Mouse (Mus musculus) 3134 (cell line): Measurements from ENCODE around the gene Tspan14.
A peak's percentile ranks its signal among the peaks of the same experiment; 100 is the strongest.

Experiments
- DNase-seq: peaks from one replicate; pipeline ENCODE4 v3.0.0-alpha.2; 2011; ENCODE audit warnings: low spot score; ENCODE audit not compliant: insufficient read length; ENCODE audit errors: extremely low read depth

Gene Tspan14

GRCm38 (mm10) chr14:40924378-40925113, 42.1 kb downstream of the Tspan14 start:
- no peak for DNase-seq

GRCm38 (mm10) chr14:40921241-40921640, 45.4 kb downstream of the Tspan14 start:
- DNase-seq, result no peak

- DNase-seq, result no peak
Measured at GRCm38 (mm10) chr14:40919521-40919920, 47.1 kb downstream of the Tspan14 start.

GRCm38 (mm10) chr14:40918477-40918876, 48.1 kb downstream of the Tspan14 start:
- no peak for DNase-seq

GRCm38 (mm10) chr14:40917632-40918031, 49.0 kb downstream of the Tspan14 start:
- peak; percentile 19 for DNase-seq

- no peak for DNase-seq
Measured at GRCm38 (mm10) chr14:40916667-40917066, 49.9 kb downstream of the Tspan14 start.

GRCm38 (mm10) chr14:40915838-40916237, 50.8 kb downstream of the Tspan14 start:
- DNase-seq, result no peak

- no peak for DNase-seq
Measured at GRCm38 (mm10) chr14:40914701-40915100, 51.9 kb downstream of the Tspan14 start.

- no peak for DNase-seq
Measured at GRCm38 (mm10) chr14:40913709-40914108, 52.9 kb downstream of the Tspan14 start.

- DNase-seq, result no peak
Measured at GRCm38 (mm10) chr14:40911529-40911928, 55.1 kb downstream of the Tspan14 start.

- DNase-seq, result no peak
Measured at GRCm38 (mm10) chr14:40908763-40909162, 57.8 kb downstream of the Tspan14 start.

GRCm38 (mm10) chr14:40906770-40907169, 59.8 kb downstream of the Tspan14 start:
- no peak for DNase-seq

- no peak for DNase-seq
Measured at GRCm38 (mm10) chr14:40905813-40906212, 60.8 kb downstream of the Tspan14 start.

GRCm38 (mm10) chr14:40902307-40903055, 64.1 kb downstream of the Tspan14 start:
- DNase-seq, result no peak

- no peak for DNase-seq
Measured at GRCm38 (mm10) chr14:40900267-40900666, 66.3 kb downstream of the Tspan14 start.

GRCm38 (mm10) chr14:40897916-40898315, 68.7 kb downstream of the Tspan14 start:
- DNase-seq, result no peak

- no peak for DNase-seq
Measured at GRCm38 (mm10) chr14:40895681-40896080, 70.9 kb downstream of the Tspan14 start.

- DNase-seq, result peak; percentile 59
Measured at GRCm38 (mm10) chr14:40894576-40895247, 71.9 kb downstream of the Tspan14 start.

GRCm38 (mm10) chr14:40893884-40894283, 72.7 kb downstream of the Tspan14 start:
- DNase-seq, result no peak

GRCm38 (mm10) chr14:40893196-40893595, 73.4 kb downstream of the Tspan14 start, which contains the start of gene Sh2d4b:
Gene Sh2d4b, minus strand, starts transcription at chr14:40893266.
- no peak for DNase-seq

- DNase-seq, result no peak
Measured at GRCm38 (mm10) chr14:40892326-40892825, 74.2 kb downstream of the Tspan14 start.
